In the genomic region with DNA sequence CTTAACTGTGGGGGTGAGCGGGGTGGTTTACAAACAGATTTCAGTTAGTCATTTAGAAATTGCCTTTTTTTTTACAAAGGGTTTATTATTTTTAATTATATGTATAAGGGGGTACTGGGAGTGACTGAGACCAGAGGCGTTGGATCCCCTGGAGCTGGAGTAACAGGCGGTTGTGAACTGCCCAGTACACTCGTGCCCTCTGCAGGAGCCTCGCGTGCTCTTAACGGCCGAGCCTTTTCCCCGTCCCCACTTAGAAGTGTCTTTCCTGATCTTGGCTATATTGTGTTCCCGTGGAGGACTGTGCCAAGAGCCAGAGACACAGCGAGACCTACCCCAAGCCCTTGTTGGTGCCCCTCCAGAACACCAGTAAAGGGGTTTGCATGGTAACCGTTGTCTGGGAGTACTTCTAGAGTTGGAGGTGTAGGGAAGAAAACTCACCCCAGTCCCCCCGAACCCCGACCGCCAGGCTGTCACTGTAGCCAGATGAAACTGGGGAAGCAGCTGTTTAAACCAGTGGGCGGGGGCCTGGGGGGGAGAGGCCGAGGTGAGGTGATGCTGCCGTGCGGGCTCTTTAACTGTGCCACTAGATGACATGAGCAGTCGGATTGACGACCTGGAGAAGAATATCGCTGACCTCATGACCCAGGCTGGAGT, we compare ENCODE assay signal across 8 mouse cellular contexts. TPM values are rescaled to one million over a fixed set of nuclear protein-coding genes. Genes with fewer than 3 reads are reported as not detected.
A peak's percentile ranks its signal among the peaks of the same experiment; 100 is the strongest.
DNase-seq lines count a peak whose midpoint lies in the region; ATAC-seq and TF ChIP-seq lines count a peak whose summit lies in the region.

No protein-coding gene starts in this region.

- H3K27me3 ChIP-seq in cerebellum, adult 2 months (ENCODE audit: control insufficient read depth, insufficient read depth, low read length) = no peaks in the 10 kb centered on the region
- H3K27me3 ChIP-seq in thymus, adult 2 months (ENCODE audit: control insufficient read depth, insufficient read depth, low read length) = no peaks in the 10 kb centered on the region
- H3K27me3 ChIP-seq in hindbrain, embryonic 13.5 days = peaks cover 18% of the 10 kb centered on the region; the same call in 1 of the 2 replicates

- 45% methylated on average over 22 of the region's 22 CpGs for WGBS in cerebellum, adult 2 months
- 31% methylated on average over 22 of the region's 22 CpGs for WGBS in thymus, adult 2 months
- 57% methylated on average over 22 of the region's 22 CpGs for WGBS in hindbrain, embryonic 13.5 days

- H3K4me1 ChIP-seq in cerebellum, adult 2 months (ENCODE audit: control insufficient read depth, insufficient read depth, low read length) = no peaks in the 10 kb centered on the region
- peaks cover 19% of the 10 kb centered on the region for H3K4me1 ChIP-seq in thymus, adult 2 months (replicated peaks; ENCODE audit: control insufficient read depth, insufficient read depth, low read length)
- peaks cover 14% of the 10 kb centered on the region for H3K4me1 ChIP-seq in hindbrain, embryonic 13.5 days (replicated peaks)

- ATAC-seq in hindbrain, embryonic 13.5 days (ENCODE audit: low FRiP score) = no peak
- peak; percentile 20; the same call in 1 of the 2 replicates for ATAC-seq in megakaryocyte-erythroid progenitor cell, adult 5-6 weeks (replicated peaks; ENCODE audit: low FRiP score, low TSS enrichment, poor library complexity, severe bottlenecking)
- ATAC-seq in monocyte, adult 5-6 weeks (replicated peaks; ENCODE audit: insufficient number of reproducible peaks, low FRiP score, low TSS enrichment, poor library complexity, severe bottlenecking) = no peak
- no peak for ATAC-seq in inflammation-experienced regulatory T-cells, adult 6 months

- peak overlapping the region; percentile 73 for H3K4me2 ChIP-seq in hindbrain, embryonic 13.5 days

- TF ChIP-seq POLR2A in cerebellum, adult 2 months (IDR thresholded peaks at IDR 0.05; ENCODE audit: borderline replicate concordance, insufficient read depth, low read length) = no peak
- TF ChIP-seq POLR2A in thymus, adult 2 months (IDR thresholded peaks at IDR 0.05; ENCODE audit: control insufficient read depth, extremely low read depth, insufficient read depth, low read length, poor library complexity) = no peak

- peak overlapping the region; percentile 71 for H3K4me3 ChIP-seq in cerebellum, adult 2 months (replicated peaks; ENCODE audit: insufficient read depth, low read depth, low read length)
- peak overlapping the region; percentile 77 for H3K4me3 ChIP-seq in thymus, adult 2 months (ENCODE audit: control insufficient read depth, insufficient read depth, low read length)
- H3K4me3 ChIP-seq in hindbrain, embryonic 13.5 days = peak overlapping the region; percentile 98

- H3K27ac ChIP-seq in cerebellum, adult 2 months (ENCODE audit: insufficient read depth, low read length) = no peak overlapping the region
- no peak overlapping the region for H3K27ac ChIP-seq in thymus, adult 2 months (ENCODE audit: control insufficient read depth, insufficient read depth, low read length)
- H3K27ac ChIP-seq in hindbrain, embryonic 13.5 days = no peak overlapping the region

- H3K36me3 ChIP-seq in thymus, adult 2 months (ENCODE audit: control insufficient read depth, insufficient read depth, low read length) = peaks cover 21% of the 10 kb centered on the region
- peaks cover 36% of the 10 kb centered on the region for H3K36me3 ChIP-seq in hindbrain, embryonic 13.5 days

- DNase-seq in cerebellum, adult 2 months = peak; percentile 17 to 21
- no peak for DNase-seq in cerebellum, adult 8-10 months
- peak; percentile 12 for DNase-seq in thymus, adult 2 months
- no peak for DNase-seq in thymus, adult 18-20 months

- peak overlapping the region; percentile 99 for H3K9ac ChIP-seq in hindbrain, embryonic 13.5 days

- no peak for TF ChIP-seq CTCF in cerebellum, adult 2 months (IDR thresholded peaks at IDR 0.05; ENCODE audit: borderline replicate concordance, insufficient read depth, low read depth, low read length)
- TF ChIP-seq CTCF in thymus, adult 2 months (IDR thresholded peaks at IDR 0.05; ENCODE audit: borderline replicate concordance, control insufficient read depth, extremely low read depth, insufficient read depth, low read length, poor library complexity) = no peak

- no peaks in the 10 kb centered on the region for H3K9me3 ChIP-seq in hindbrain, embryonic 13.5 days

RNA-seq across cellular contexts. Expression of gene Hsbp1, which starts 0.9 kb away (rescaled TPM):
- 323 and 343 TPM in 2 replicates for polyA plus RNA-seq in cerebellum, adult 2 months (2012; rRNA removed)
- 98.3 and 103 TPM in 2 replicates for polyA plus RNA-seq in thymus, adult 2 months (2012; rRNA removed)
- 623 and 628 TPM in 2 replicates for polyA plus RNA-seq in hindbrain, embryonic 13.5 days (2015; fragmentation: Nextera tagmentation; extraction: Ambion mirVana)
- total RNA-seq in megakaryocyte-erythroid progenitor cell, adult 5-6 weeks (2014; fragmentation: Nextera tagmentation) = 89.2 and 116 TPM in 2 replicates
- 103 and 110 TPM in 2 replicates for total RNA-seq in megakaryocyte-erythroid progenitor cell, adult 5-6 weeks (2017)
- total RNA-seq in monocyte, adult 5-6 weeks (2017) = 75.3 to 78.1 TPM (median 76.0 TPM) in 3 replicates
- polyA plus RNA-seq in inflammation-experienced regulatory T-cells, adult 6 months (2017; shearing (Covaris generic)) = 100 to 1,000 TPM; 199 to 226 (median 213) TPM

RNA-seq across cellular contexts. Expression of gene Mlycd, which starts 49.5 kb away (rescaled TPM):
- 30.5 and 31.6 TPM in 2 replicates for polyA plus RNA-seq in cerebellum, adult 2 months (2012; rRNA removed)
- 20.7 and 22.1 TPM in 2 replicates for polyA plus RNA-seq in thymus, adult 2 months (2012; rRNA removed)
- 14.1 and 14.8 TPM in 2 replicates for polyA plus RNA-seq in hindbrain, embryonic 13.5 days (2015; fragmentation: Nextera tagmentation; extraction: Ambion mirVana)
- 5.9 and 9.0 TPM in 2 replicates for total RNA-seq in megakaryocyte-erythroid progenitor cell, adult 5-6 weeks (2014; fragmentation: Nextera tagmentation)
- total RNA-seq in megakaryocyte-erythroid progenitor cell, adult 5-6 weeks (2017) = 5.8 and 6.2 TPM in 2 replicates
- 8.7 to 15.0 TPM (median 10.3 TPM) in 3 replicates for total RNA-seq in monocyte, adult 5-6 weeks (2017)
- 1 to 10 TPM; 2.6 to 7.3 (median 7.1) TPM for polyA plus RNA-seq in inflammation-experienced regulatory T-cells, adult 6 months (2017; shearing (Covaris generic))

Comparison
In these comparisons a context has a peak if more than half of its experiments do, and no peak if none do; other contexts are left out.
1. DNase-seq: peak in cerebellum, adult 2 months (2 of 2) and thymus, adult 2 months (single experiment); none in cerebellum, adult 8-10 months (single experiment) and thymus, adult 18-20 months (0 of 2).
2. Peak in every context shown above with its lines, with median percentiles within 50 percentile points of each other: H3K4me3 ChIP-seq.